Mouse (Mus musculus): Measurements from ENCODE around the gene Kank1. TPM values are rescaled to one million over a fixed set of nuclear protein-coding genes. Genes with fewer than 3 reads are reported as not detected.
A peak's percentile ranks its signal among the peaks of the same experiment; 100 is the strongest.

Kank1 gene
- polyA plus RNA-seq, 1 experiment, result not detected

- WGBS, result 73% methylated on average over 8 of the region's 8 CpGs
- Histone ChIP-seq H3K27ac (ENCODE audit: insufficient read depth, low read depth, low read length) (no peak overlapping the region), H3K4me1 (ENCODE audit: control insufficient read depth, insufficient read depth, low read length) (peaks cover 27% of the 10 kb centered on the region), H3K4me3 (ENCODE audit: insufficient read depth, low read depth, low read length) (no peak overlapping the region)
- TF ChIP-seq CTCF (IDR thresholded peaks at IDR 0.05; ENCODE audit: insufficient read depth, low read depth, low read length), result no peak
- no peak for TF ChIP-seq POLR2A (IDR thresholded peaks at IDR 0.05; ENCODE audit: insufficient read depth, low read depth, low read length)
Measured at GRCm38 (mm10) chr19:25358486-25359120, 121.8 kb downstream of the Kank1 start.

- Histone ChIP-seq H3K4me1 (ENCODE audit: control insufficient read depth, insufficient read depth, low read length) (peaks cover 22% of the 10 kb centered on the region), H3K27ac (ENCODE audit: insufficient read depth, low read depth, low read length) (0 out of 2 replicates have a peak overlapping the region, but pooled peaks have one; percentile 18), H3K4me3 (ENCODE audit: insufficient read depth, low read depth, low read length) (no peak overlapping the region)
- WGBS, result 40% methylated on average over 9 of the region's 9 CpGs
- TF ChIP-seq CTCF (IDR thresholded peaks at IDR 0.05; ENCODE audit: insufficient read depth, low read depth, low read length) (no peak), POLR2A (IDR thresholded peaks at IDR 0.05; ENCODE audit: insufficient read depth, low read depth, low read length) (no peak)
Measured at GRCm38 (mm10) chr19:25360571-25361029, 123.8 kb downstream of the Kank1 start.

GRCm38 (mm10) chr19:25361956-25362355, 125.2 kb downstream of the Kank1 start:
- Histone ChIP-seq H3K4me3 (ENCODE audit: insufficient read depth, low read depth, low read length) (no peak overlapping the region), H3K27ac (ENCODE audit: insufficient read depth, low read depth, low read length) (no peak overlapping the region), H3K4me1 (ENCODE audit: control insufficient read depth, insufficient read depth, low read length) (peaks cover 22% of the 10 kb centered on the region)
- no peak for TF ChIP-seq POLR2A (IDR thresholded peaks at IDR 0.05; ENCODE audit: insufficient read depth, low read depth, low read length)
- TF ChIP-seq CTCF (IDR thresholded peaks at IDR 0.05; ENCODE audit: insufficient read depth, low read depth, low read length), result no peak
- 80% methylated on average over 7 of the region's 7 CpGs for WGBS

- Histone ChIP-seq H3K27ac (ENCODE audit: insufficient read depth, low read depth, low read length) (no peak overlapping the region), H3K4me3 (ENCODE audit: insufficient read depth, low read depth, low read length) (no peak overlapping the region), H3K4me1 (ENCODE audit: control insufficient read depth, insufficient read depth, low read length) (peaks cover 7% of the 10 kb centered on the region; the same call in 1 of the 2 replicates)
- 84% methylated on average over 5 of the region's 5 CpGs for WGBS
- TF ChIP-seq CTCF (IDR thresholded peaks at IDR 0.05; ENCODE audit: insufficient read depth, low read depth, low read length) (no peak), POLR2A (IDR thresholded peaks at IDR 0.05; ENCODE audit: insufficient read depth, low read depth, low read length) (no peak)
Measured at GRCm38 (mm10) chr19:25365698-25366097, 128.9 kb downstream of the Kank1 start.

GRCm38 (mm10) chr19:25366620-25367019, 129.8 kb downstream of the Kank1 start:
- Histone ChIP-seq H3K4me3 (ENCODE audit: insufficient read depth, low read depth, low read length) (no peak overlapping the region), H3K4me1 (ENCODE audit: control insufficient read depth, insufficient read depth, low read length) (0 out of 2 replicates have a peak, but pooled peaks cover 3% of the 10 kb centered on the region), H3K27ac (ENCODE audit: insufficient read depth, low read depth, low read length) (no peak overlapping the region)
- TF ChIP-seq POLR2A (IDR thresholded peaks at IDR 0.05; ENCODE audit: insufficient read depth, low read depth, low read length), result no peak
- WGBS, result 78% methylated on average over 12 of the region's 12 CpGs

GRCm38 (mm10) chr19:25370428-25370827, 133.7 kb downstream of the Kank1 start:
- Histone ChIP-seq H3K4me1 (ENCODE audit: control insufficient read depth, insufficient read depth, low read length) (peaks cover 13% of the 10 kb centered on the region), H3K4me3 (ENCODE audit: insufficient read depth, low read depth, low read length) (no peak overlapping the region), H3K27ac (ENCODE audit: insufficient read depth, low read depth, low read length) (no peak overlapping the region)
- 96% methylated on average over 9 of the region's 9 CpGs for WGBS
- TF ChIP-seq CTCF (IDR thresholded peaks at IDR 0.05; ENCODE audit: insufficient read depth, low read depth, low read length) (no peak), POLR2A (IDR thresholded peaks at IDR 0.05; ENCODE audit: insufficient read depth, low read depth, low read length) (no peak)

- H3K27ac ChIP-seq (ENCODE audit: insufficient read depth, low read depth, low read length), result no peak overlapping the region
- TF ChIP-seq CTCF (IDR thresholded peaks at IDR 0.05; ENCODE audit: insufficient read depth, low read depth, low read length) (no peak), POLR2A (IDR thresholded peaks at IDR 0.05; ENCODE audit: insufficient read depth, low read depth, low read length) (no peak)
- H3K4me1 ChIP-seq (ENCODE audit: control insufficient read depth, insufficient read depth, low read length), result peaks cover 13% of the 10 kb centered on the region
- no peak overlapping the region for H3K4me3 ChIP-seq (ENCODE audit: insufficient read depth, low read depth, low read length)
- WGBS, result 58% methylated on average over 7 of the region's 7 CpGs
Measured at GRCm38 (mm10) chr19:25372794-25373193, 136.0 kb downstream of the Kank1 start.

GRCm38 (mm10) chr19:25373594-25373993, 136.8 kb downstream of the Kank1 start:
- Histone ChIP-seq H3K27ac (ENCODE audit: insufficient read depth, low read depth, low read length) (no peak overlapping the region), H3K4me3 (ENCODE audit: insufficient read depth, low read depth, low read length) (no peak overlapping the region), H3K4me1 (ENCODE audit: control insufficient read depth, insufficient read depth, low read length) (peaks cover 13% of the 10 kb centered on the region)
- WGBS, result 65% methylated on average over 3 of the region's 3 CpGs
- no peak for TF ChIP-seq POLR2A (IDR thresholded peaks at IDR 0.05; ENCODE audit: insufficient read depth, low read depth, low read length)
- no peak for TF ChIP-seq CTCF (IDR thresholded peaks at IDR 0.05; ENCODE audit: insufficient read depth, low read depth, low read length)

- Histone ChIP-seq H3K4me1 (ENCODE audit: control insufficient read depth, insufficient read depth, low read length) (peaks cover 13% of the 10 kb centered on the region), H3K4me3 (ENCODE audit: insufficient read depth, low read depth, low read length) (no peak overlapping the region), H3K27ac (ENCODE audit: insufficient read depth, low read depth, low read length) (no peak overlapping the region)
- TF ChIP-seq POLR2A (IDR thresholded peaks at IDR 0.05; ENCODE audit: insufficient read depth, low read depth, low read length) (no peak), CTCF (IDR thresholded peaks at IDR 0.05; ENCODE audit: insufficient read depth, low read depth, low read length) (no peak)
- 86% methylated on average over 9 of the region's 9 CpGs for WGBS
Measured at GRCm38 (mm10) chr19:25374191-25374590, 137.4 kb downstream of the Kank1 start.

All from olfactory bulb, adult 2 months (tissue).